8 mouse cellular contexts compared by ENCODE assay signal in the genomic region with DNA sequence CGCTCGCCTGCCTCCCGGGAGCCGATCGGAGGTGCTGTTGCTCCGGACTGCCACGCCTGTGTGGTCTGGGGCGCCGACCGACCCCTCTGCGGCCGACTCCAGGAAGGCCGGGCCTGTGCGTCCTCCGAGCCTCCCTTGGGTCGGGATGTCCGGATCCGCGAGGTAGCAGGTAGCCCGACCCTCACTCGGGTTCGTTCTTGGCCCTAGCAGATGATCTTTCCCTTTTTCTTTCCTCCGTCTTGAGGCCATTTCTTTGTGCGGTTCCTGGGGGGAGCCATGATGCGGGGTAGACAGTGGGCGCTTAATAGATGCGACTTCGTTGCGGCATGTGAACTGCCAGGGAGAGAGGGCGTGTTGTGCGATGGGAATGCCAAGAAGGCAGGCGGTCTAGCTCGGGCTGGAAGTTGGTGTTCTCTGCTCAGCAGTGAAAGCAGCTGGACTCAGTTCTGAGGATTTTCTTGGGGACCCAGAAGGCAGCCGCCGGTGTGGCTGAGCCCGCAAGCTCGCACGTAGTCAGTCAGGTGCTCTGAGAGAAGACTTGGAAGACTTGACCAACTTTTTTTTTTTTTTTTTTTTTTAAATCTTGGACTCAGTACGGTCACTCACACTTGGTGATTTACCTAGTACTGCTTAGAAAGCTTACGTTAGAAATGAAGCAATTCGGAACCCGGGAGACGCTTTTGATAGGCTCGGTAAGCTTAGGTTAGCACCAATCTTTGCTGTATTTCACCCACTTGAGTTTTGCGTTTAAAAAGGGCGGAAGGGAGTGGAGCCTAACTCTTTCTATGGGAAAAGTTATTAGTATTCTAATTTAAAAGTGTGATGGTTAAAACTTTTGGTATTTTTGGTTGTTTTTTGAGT. TPM values are rescaled to one million over a fixed set of nuclear protein-coding genes. Genes with fewer than 3 reads are reported as not detected.
DNase-seq lines count a peak whose midpoint lies in the region; ATAC-seq and TF ChIP-seq lines count a peak whose summit lies in the region.

No protein-coding gene starts in this region.

- peaks cover 3 to 7% of the 10 kb centered on the region in 2 experiments; a peak in 3 of 4 replicates for H3K4me1 ChIP-seq in liver, embryonic 14.5 days (replicated peaks; ENCODE audit: control insufficient read depth in 2 of 2, insufficient read depth in 2 of 2, low read length in 1 of 2)
- peaks cover 8% of the 10 kb centered on the region for H3K4me1 ChIP-seq in neural tube, embryonic 12.5 days

- under 1% methylated on average over 46 of the region's 46 CpGs for WGBS in liver, embryonic 14.5 days (ENCODE audit: insufficient replicate concordance)
- under 1% methylated on average over 46 of the region's 46 CpGs for WGBS in neural tube, embryonic 12.5 days

- H3K27me3 ChIP-seq in liver, embryonic 14.5 days (ENCODE audit: control insufficient read depth, insufficient read depth, low read length): no peaks in the 10 kb centered on the region
- no peaks in the 10 kb centered on the region for H3K27me3 ChIP-seq in neural tube, embryonic 12.5 days (replicated peaks)

- H3K9me3 ChIP-seq in liver, embryonic 14.5 days (ENCODE audit: control insufficient read depth, low read length): no peaks in the 10 kb centered on the region
- H3K9me3 ChIP-seq in neural tube, embryonic 12.5 days: no peaks in the 10 kb centered on the region

- ATAC-seq in CD4-positive, CD25-positive, alpha-beta regulatory T cell, adult 4 months: peak; percentile 12
- peak; percentile 24 for ATAC-seq in liver, embryonic 14.5 days (ENCODE audit: insufficient read depth)
- peak; percentile 60 for ATAC-seq in neural tube, embryonic 12.5 days (ENCODE audit: low FRiP score, low read depth)

- peak; percentile 70 for DNase-seq in 416B (ENCODE audit: low read depth)
- peak; percentile 31 for DNase-seq in c-Kit-positive CD71-positive TER-119-negative erythroid progenitor cells, embryonic 14.5 days (ENCODE audit: low read depth)
- peak; percentile 47 to 48 for DNase-seq in frontal cortex, postnatal 14 days (ENCODE audit: low spot score in 2 of 2)
- DNase-seq in kidney, postnatal 10 days: peak; percentile 56
- peak in 1 of 3 experiments; percentile 17 for DNase-seq in liver, embryonic 14.5 days (ENCODE audit: low read depth in 3 of 3, low spot score in 3 of 3)
- no peak for DNase-seq in Muller cell, postnatal 12 days (ENCODE audit: inconsistent ontology term)

- no peaks in the 10 kb centered on the region for H3K36me3 ChIP-seq in liver, embryonic 14.5 days (replicated peaks; ENCODE audit: control insufficient read depth, insufficient read depth, low read depth)
- H3K36me3 ChIP-seq in neural tube, embryonic 12.5 days: no peaks in the 10 kb centered on the region

- no peak for TF ChIP-seq CTCF in liver, embryonic 14.5 days (IDR thresholded peaks at IDR 0.05; ENCODE audit: low read depth)

- H3K4me2 ChIP-seq in liver, embryonic 14.5 days (ENCODE audit: low read depth): peak overlapping the region; percentile 82
- H3K4me2 ChIP-seq in neural tube, embryonic 12.5 days (replicated peaks): peak overlapping the region; percentile 72

- peak overlapping the region; percentile 37 for H3K27ac ChIP-seq in liver, embryonic 14.5 days
- peak overlapping the region; percentile 72; the same call in 1 of the 2 replicates for H3K27ac ChIP-seq in neural tube, embryonic 12.5 days

- H3K9ac ChIP-seq in liver, embryonic 14.5 days (replicated peaks): peak overlapping the region; percentile 91
- peak overlapping the region; percentile 84 for H3K9ac ChIP-seq in neural tube, embryonic 12.5 days

- peak overlapping the region; percentile 67 to 94 for H3K4me3 ChIP-seq in liver, embryonic 14.5 days (ENCODE audit: insufficient read depth in 1 of 2, low read depth in 2 of 2, low read length in 2 of 2)
- peak overlapping the region; percentile 87 for H3K4me3 ChIP-seq in neural tube, embryonic 12.5 days

- no peak for TF ChIP-seq EP300 in liver, embryonic 14.5 days (IDR thresholded peaks at IDR 0.05; ENCODE audit: low read depth)

RNA-seq across cellular contexts. Expression of a gene that starts 10.2 kb away (rescaled TPM):
- 10 to 100 TPM; 28.8 to 34.9 TPM for polyA plus RNA-seq in CD4-positive, CD25-positive, alpha-beta regulatory T cell, adult 4 months (2017; shearing (Covaris generic))
- 1.2 and 2.1 TPM in 2 replicates for polyA plus RNA-seq in liver, embryonic 14.5 days (2012; rRNA removed)
- 4.1 and 4.9 TPM in 2 replicates for polyA plus RNA-seq in liver, embryonic 14.5 days (2014; fragmentation: Nextera tagmentation; extraction: Ambion mirVana)
- 15.2 and 16.7 TPM in 2 replicates for polyA plus RNA-seq in neural tube, embryonic 12.5 days (2016; fragmentation: Nextera tagmentation; extraction: Ambion mirVana)
